Mouse (Mus musculus) midbrain, embryonic 16.5 days (tissue): Measurements from ENCODE around the gene Prr18. TPM values are rescaled to one million over a fixed set of nuclear protein-coding genes. Genes with fewer than 3 reads are reported as not detected.

Experiments used
- ATAC-seq: fragments of 200-750 bp; cut with Nextera tagmentation; 2 replicates; pipeline ENCODE4 v1.8.0; 2017; ENCODE audit warnings: moderate TSS enrichment
- H3K27ac ChIP-seq: fragments of 300-500 bp; sonication (generic); 2 replicates; pipeline ENCODE4 v1.5.1; 2014; ENCODE audit warnings: mild to moderate bottlenecking, low read length, mixed read lengths
- H3K27me3 ChIP-seq: fragments of 300-500 bp; sonication (generic); 2 replicates; pipeline ENCODE4 v1.6.1; 2014; ENCODE audit warnings: low read depth, low read length, mixed read lengths; ENCODE audit not compliant: control insufficient read depth, insufficient read depth
- H3K36me3 ChIP-seq: fragments of 300-500 bp; sonication (generic); 2 replicates; pipeline ENCODE4 v1.6.1; 2014; ENCODE audit warnings: mild to moderate bottlenecking, low read length, moderate library complexity, mixed read lengths; ENCODE audit not compliant: control insufficient read depth, insufficient read depth
- H3K4me1 ChIP-seq: fragments of 300-500 bp; sonication (generic); 2 replicates; pipeline ENCODE4 v1.6.1; 2014; ENCODE audit warnings: mild to moderate bottlenecking, low read length, mixed read lengths; ENCODE audit not compliant: control insufficient read depth, insufficient read depth
- H3K4me2 ChIP-seq: fragments of 300-500 bp; sonication (generic); 2 replicates; pipeline ENCODE4 v1.6.1; 2014; ENCODE audit warnings: mild to moderate bottlenecking, low read length, mixed read lengths
- H3K4me3 ChIP-seq: fragments of 300-500 bp; sonication (generic); 2 replicates; pipeline ENCODE4 v1.5.1; 2014; ENCODE audit warnings: low read depth, mild to moderate bottlenecking, low read length, moderate library complexity, mixed read lengths
- H3K9ac ChIP-seq: fragments of 300-500 bp; sonication (generic); 2 replicates; pipeline ENCODE4 v1.6.1; 2014; ENCODE audit warnings: low read depth, low read length, mixed read lengths
- H3K9me3 ChIP-seq: fragments of 300-500 bp; sonication (generic); replicated peaks from 2 replicates; pipeline ENCODE4 v1.6.1; 2014; ENCODE audit warnings: mild to moderate bottlenecking, low read length, mixed read lengths; ENCODE audit not compliant: control insufficient read depth, poor library complexity, severe bottlenecking
- WGBS: fragments of 180-500 bp; shearing (Covaris S2); extraction: QIAGEN DNeasy Blood & Tissue Kit; methylation state at CpG from one replicate; pipeline ENCODE4 v1.1.7; 2014; 5-methylcytosine and 5-hydroxymethylcytosine counted together
- polyA plus RNA-seq: library from polyadenylated mRNA; unstranded; fragments of >200 nt; fragmentation: Nextera tagmentation; extraction: Ambion mirVana; gene quantifications from 2 replicates; pipeline ENCODE4 v1.2.1, GENCODE M21; 2015

Prr18 gene
- polyA plus RNA-seq, 1 experiment from 2014 or later: 17.8 TPM

DNA sequence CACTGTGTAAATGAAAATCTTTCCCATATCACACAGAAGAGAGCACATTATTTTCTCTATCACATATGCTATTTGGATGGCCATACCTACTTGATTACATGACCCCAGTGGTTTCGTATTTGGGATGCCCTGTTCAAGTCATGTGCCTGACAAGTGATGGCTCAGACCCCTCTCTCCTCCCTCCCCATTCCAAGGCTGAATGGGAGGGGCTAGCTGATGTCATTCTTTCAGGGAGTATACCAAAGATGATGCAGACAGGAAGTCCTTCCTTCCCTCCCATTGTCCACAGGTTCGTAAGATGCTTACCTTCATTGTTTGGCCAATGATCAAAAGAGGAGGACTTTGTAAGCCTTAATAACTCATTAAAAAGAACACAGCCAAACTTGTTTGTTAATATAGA is 31.9 kb downstream of the Prr18 start:
- Histone ChIP-seq H3K4me1 (peaks cover 65% of the 10 kb centered on the region), H3K4me2 (peak overlapping the region; percentile 50), H3K36me3 (no peaks in the 10 kb centered on the region), H3K9ac (0 out of 2 replicates have a peak overlapping the region, but pooled peaks have one; percentile 62), H3K9me3 (no peaks in the 10 kb centered on the region), H3K4me3 (no peak overlapping the region), H3K27me3 (no peaks in the 10 kb centered on the region), H3K27ac (peak overlapping the region; percentile 100)
- 20% methylated on average over 2 of the region's 2 CpGs for WGBS
- ATAC-seq: no peak

DNA sequence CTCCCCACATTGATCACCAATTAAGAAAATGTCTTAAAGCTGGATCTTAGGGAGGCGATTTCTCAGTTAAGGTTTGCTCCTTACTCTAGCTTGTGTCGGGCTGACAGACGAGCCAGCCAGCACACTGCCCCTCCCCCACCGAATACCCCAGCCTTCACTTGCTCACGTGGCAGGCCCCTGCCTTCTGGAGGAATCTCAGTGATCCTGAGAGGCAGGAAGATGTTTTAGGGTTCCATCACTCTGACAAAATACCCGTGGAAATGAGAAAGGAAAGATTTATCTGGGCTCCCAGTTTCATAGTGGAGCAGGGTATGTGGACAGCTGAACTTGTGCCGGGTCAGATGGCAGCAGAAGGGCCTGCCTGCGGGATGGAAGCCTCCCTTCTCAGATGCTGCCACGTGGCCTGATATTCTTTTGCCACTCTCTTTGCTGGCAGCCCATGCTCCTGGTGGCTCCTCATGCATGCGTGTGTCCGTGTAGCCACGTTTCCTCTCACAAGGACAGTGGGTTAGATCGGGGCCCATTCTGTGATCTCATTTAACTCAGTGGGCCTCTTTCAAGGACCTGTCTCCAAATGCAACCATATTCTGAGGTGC is 33.5 kb downstream of the Prr18 start:
- no peaks in the 10 kb centered on the region for H3K27me3 ChIP-seq
- WGBS: 12% methylated on average over 13 of the region's 13 CpGs
- H3K4me1 ChIP-seq: peaks cover 65% of the 10 kb centered on the region
- H3K4me2 ChIP-seq: no peak overlapping the region
- no peaks in the 10 kb centered on the region for H3K36me3 ChIP-seq
- H3K9me3 ChIP-seq: no peaks in the 10 kb centered on the region
- no peak overlapping the region for H3K4me3 ChIP-seq
- peak overlapping the region; percentile 62; the same call in 1 of the 2 replicates for H3K9ac ChIP-seq
- peak overlapping the region; percentile 100 for H3K27ac ChIP-seq
- no peak for ATAC-seq

DNA sequence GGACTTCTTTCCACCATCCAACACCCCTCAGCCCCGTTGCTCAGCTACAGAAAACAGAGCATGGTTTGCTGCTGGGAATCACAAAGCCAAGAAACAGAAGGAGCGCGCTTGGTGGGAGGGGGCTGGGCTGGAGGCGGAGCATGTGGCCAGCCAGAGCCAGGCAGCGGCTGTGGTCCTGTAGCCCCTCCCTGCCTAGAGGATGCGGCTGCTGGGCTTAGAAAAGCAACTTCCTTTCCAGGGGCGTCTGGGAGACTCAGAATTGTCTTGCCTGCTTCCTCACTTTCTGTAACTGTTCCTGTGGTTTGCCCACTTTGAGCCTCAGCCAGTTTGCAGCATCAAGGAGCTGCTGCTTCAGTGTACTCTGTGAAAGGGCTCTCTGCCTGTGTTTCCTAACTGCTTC is 34.6 kb downstream of the Prr18 start:
- peak; percentile 77 for ATAC-seq
- H3K9ac ChIP-seq: peak overlapping the region; percentile 62
- H3K4me3 ChIP-seq: peak overlapping the region; percentile 34
- no peaks in the 10 kb centered on the region for H3K36me3 ChIP-seq
- peaks cover 56% of the 10 kb centered on the region for H3K4me1 ChIP-seq
- H3K4me2 ChIP-seq: peak overlapping the region; percentile 56
- no peaks in the 10 kb centered on the region for H3K9me3 ChIP-seq
- WGBS: 0% methylated on average over 7 of the region's 7 CpGs
- H3K27ac ChIP-seq: peak overlapping the region; percentile 100
- H3K27me3 ChIP-seq: no peaks in the 10 kb centered on the region

DNA sequence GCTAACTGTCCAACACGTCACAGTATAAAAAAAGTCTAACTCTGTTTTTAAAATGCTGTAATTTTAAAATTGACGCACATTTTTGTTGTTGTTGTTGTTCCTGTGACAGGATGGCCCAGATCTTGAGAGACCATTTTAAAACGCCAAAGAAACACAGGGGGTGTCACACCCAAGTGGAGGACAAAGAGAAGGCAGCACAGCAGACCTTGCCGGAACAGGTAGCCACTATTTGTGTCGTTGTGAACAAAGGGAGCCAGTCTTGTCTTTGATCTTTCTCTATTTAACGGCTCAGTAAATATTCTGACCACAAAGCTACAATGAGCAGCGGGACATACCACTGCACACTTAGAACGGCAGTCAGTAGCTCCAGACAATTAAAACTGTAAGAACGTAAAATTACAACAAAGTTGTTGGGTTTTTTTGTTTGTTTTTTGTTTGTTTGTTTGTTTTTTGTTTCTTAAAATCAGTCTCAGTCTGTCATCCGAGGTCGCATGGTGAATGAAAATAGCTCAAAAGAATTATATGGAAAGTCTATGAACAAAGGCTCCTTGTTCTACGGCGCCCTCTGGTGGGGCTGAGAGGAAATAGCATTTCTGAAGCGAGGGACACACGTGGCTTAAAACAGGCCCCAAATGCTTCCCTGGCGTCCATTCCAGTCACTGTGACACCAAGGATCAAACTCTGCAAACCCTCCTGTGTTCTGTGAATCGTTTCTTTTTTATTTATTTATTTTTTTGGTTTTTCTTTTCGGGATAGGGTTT is 35.2 kb downstream of the Prr18 start:
- no peak for ATAC-seq
- WGBS: under 1% methylated on average over 18 of the region's 18 CpGs
- peak overlapping the region; percentile 34 for H3K4me3 ChIP-seq
- peak overlapping the region; percentile 62 for H3K9ac ChIP-seq
- no peaks in the 10 kb centered on the region for H3K27me3 ChIP-seq
- peaks cover 49% of the 10 kb centered on the region for H3K4me1 ChIP-seq
- H3K4me2 ChIP-seq: peak overlapping the region; percentile 56
- H3K27ac ChIP-seq: peak overlapping the region; percentile 100
- no peaks in the 10 kb centered on the region for H3K36me3 ChIP-seq
- H3K9me3 ChIP-seq: no peaks in the 10 kb centered on the region

DNA sequence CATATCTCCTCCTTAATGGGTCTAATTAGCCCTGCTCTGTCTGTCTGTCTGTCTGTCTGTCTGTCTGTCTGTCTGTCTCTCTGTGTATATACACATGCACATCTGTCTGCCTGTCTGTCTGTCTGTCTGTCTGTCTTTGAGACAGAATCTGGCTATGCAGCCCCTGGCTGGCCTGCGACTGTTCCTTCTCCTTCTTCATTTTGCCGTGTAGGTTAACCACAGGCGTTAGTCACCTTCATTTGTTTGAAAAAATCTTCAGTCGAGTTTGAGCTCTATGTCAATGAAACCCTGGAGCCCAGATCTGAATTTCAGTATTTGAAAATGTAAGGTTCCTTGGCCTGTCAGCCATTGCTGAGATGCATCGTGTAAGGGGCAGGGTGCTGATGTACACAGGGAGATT is 40.0 kb downstream of the Prr18 start:
- 61% methylated on average over 5 of the region's 5 CpGs for WGBS
- Histone ChIP-seq H3K27me3 (no peaks in the 10 kb centered on the region), H3K9ac (no peak overlapping the region), H3K27ac (no peak overlapping the region), H3K4me2 (no peak overlapping the region), H3K4me3 (no peak overlapping the region), H3K36me3 (no peaks in the 10 kb centered on the region), H3K9me3 (no peaks in the 10 kb centered on the region), H3K4me1 (peaks cover 6% of the 10 kb centered on the region)
- no peak for ATAC-seq

DNA sequence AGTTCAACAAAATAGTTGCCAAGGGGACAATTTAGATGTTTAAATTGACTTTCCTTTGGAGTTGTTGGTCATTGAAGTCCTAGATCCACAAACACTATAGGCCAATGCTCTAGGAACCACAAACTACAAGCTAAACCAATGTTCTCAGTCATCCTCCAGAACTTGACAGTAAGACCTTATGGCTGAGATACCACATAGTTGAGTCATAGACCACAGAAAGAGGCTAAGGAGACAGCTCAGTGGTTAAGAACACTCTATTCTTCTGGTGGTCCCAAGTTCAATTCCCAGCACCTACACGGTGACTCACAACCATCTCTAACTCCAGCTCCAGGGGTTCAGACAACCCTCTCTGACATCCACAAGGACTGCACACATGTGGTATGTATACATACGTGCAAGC is 48.2 kb downstream of the Prr18 start:
- WGBS: 98% methylated on average over 2 of the region's 2 CpGs
- H3K9me3 ChIP-seq: no peaks in the 10 kb centered on the region; the same call in 1 of the 2 replicates
- ATAC-seq: no peak

DNA sequence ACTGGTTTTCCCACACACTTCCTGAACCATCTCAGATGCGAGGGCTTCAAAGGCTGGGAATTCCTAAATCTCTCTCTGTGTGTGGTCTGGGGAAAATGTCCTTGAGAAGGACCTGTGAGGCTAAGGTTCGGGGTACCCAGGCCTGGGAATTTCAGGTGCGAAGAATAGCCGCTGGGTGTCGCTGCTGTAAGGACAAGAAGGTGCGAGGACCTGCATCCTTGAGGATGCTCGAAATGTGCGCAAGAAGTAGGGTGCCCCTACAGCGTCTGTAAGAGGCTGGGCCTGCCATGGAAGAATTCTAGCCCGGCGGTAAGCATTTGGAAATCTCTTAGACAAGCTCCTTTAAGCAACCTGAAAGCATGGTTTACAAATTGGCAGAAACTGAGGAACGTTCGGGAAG is 51.2 kb downstream of the Prr18 start:
- peaks cover 7% of the 10 kb centered on the region for H3K27me3 ChIP-seq
- no peaks in the 10 kb centered on the region for H3K36me3 ChIP-seq
- peak overlapping the region; percentile 36 for H3K4me3 ChIP-seq
- H3K4me1 ChIP-seq: peaks cover 6% of the 10 kb centered on the region; the same call in 1 of the 2 replicates
- peak overlapping the region; percentile 57 for H3K4me2 ChIP-seq
- no peak overlapping the region for H3K27ac ChIP-seq
- no peak overlapping the region for H3K9ac ChIP-seq
- 3% methylated on average over 13 of the region's 13 CpGs for WGBS
- ATAC-seq: peak; percentile 60; the same call in 1 of the 2 replicates
- no peaks in the 10 kb centered on the region; the same call in 1 of the 2 replicates for H3K9me3 ChIP-seq

More for the DNA sequence above, 48.2 kb downstream of the Prr18 start:
- Histone ChIP-seq H3K9ac (no peak overlapping the region), H3K27me3 (peaks cover 7% of the 10 kb centered on the region), H3K27ac (no peak overlapping the region), H3K4me2 (no peak overlapping the region), H3K4me3 (no peak overlapping the region), H3K36me3 (no peaks in the 10 kb centered on the region), H3K4me1 (peaks cover 6% of the 10 kb centered on the region; the same call in 1 of the 2 replicates)

DNA sequence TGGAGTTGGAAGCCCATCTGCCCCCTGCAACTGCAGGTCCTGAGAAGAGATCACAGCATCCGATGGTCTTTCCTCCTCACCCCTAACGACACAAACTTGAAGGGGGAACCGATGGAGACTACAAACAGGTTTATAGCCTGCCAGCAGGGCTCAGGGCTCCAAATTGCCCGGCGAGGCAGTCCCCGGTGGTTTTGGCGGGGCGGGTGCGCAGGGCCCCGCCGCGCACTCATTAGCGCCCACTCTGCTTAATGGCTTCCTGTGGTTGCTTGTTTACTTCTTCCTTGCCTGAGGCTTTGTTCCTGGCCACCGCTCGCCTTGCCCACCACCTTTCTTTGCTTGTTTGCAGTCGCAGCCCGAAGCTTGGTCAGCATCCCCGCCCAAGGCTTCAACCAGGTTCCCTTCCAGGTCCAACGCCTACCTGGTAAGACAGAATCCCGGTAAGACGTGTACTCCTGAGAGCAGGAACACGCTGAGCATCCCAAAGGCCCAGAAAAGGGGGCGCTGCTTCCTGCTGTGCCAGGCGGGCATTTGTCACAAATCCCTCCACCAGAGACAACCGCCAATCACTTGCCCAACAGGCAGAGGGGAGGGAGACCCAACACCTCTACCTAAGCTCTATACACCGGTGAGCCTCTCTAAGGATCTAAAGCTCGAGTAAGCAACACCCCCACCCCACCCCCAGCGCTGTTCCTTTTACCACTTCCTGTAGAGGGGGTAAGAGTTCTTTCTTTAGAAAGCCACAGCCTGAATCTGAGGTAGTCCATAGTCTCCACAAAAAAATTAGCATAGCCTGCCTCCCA is 51.9 kb downstream of the Prr18 start:
- peak; percentile 67 for ATAC-seq
- Histone ChIP-seq H3K4me2 (peak overlapping the region; percentile 57), H3K36me3 (no peaks in the 10 kb centered on the region), H3K27ac (peak overlapping the region; percentile 9; the same call in 1 of the 2 replicates), H3K4me1 (peaks cover 6% of the 10 kb centered on the region; the same call in 1 of the 2 replicates), H3K9ac (peak overlapping the region; percentile 48), H3K4me3 (peak overlapping the region; percentile 36), H3K27me3 (peaks cover 7% of the 10 kb centered on the region), H3K9me3 (no peaks in the 10 kb centered on the region)
- 1% methylated on average over 26 of the region's 28 CpGs for WGBS
